Mouse (Mus musculus) CD4-positive, CD25-positive, alpha-beta regulatory T cell, adult 4 months (primary cell): ENCODE data around the gene Zfp260. TPM values are rescaled to one million over a fixed set of nuclear protein-coding genes. Genes with fewer than 3 reads are reported as not detected.

Experiments
- ATAC-seq: one replicate; pipeline ENCODE4 v1.8.0; 2017
- polyA plus RNA-seq, 2 experiments: library from polyadenylated mRNA; unstranded; fragments of 100-300 nt; shearing (Covaris generic); gene quantifications; one replicate each; pipeline ENCODE4 v1.2.1; 2017

Zfp260 gene
- polyA plus RNA-seq, 2 experiments from 2014 or later = 74.8 to 96.0 TPM

- no peak for ATAC-seq
These were observed 27.6 kb downstream of the Zfp260 start for GRCm38 (mm10) chr7:30122188-30122530.

DNA sequence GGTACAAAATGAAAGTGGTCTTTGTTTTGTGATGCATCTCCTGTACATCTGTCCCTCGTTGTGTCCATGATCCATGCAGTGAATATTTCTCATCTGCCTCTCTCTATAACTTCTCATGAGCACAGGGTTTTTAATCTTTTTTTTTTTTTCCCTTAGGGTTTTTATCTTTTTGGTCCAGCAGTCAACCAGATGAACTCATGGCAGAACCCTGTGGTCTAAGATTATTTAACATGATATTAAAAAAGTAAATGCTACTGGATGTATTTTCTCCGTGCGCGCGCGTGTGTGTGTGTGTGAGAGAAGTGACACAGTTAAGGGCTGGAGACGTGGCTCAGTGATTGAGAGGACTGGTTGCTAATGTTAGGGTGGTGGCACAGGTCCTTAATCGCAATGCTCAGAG lies 35.3 kb downstream of the Zfp260 start:
- no peak for ATAC-seq

- no peak for ATAC-seq
These were observed 37.8 kb downstream of the Zfp260 start for GRCm38 (mm10) chr7:30132396-30132795.

- no peak for ATAC-seq
These were observed 42.2 kb downstream of the Zfp260 start for GRCm38 (mm10) chr7:30136826-30137225.

- no peak for ATAC-seq
These were observed 48.6 kb downstream of the Zfp260 start for GRCm38 (mm10) chr7:30143170-30143554.

DNA sequence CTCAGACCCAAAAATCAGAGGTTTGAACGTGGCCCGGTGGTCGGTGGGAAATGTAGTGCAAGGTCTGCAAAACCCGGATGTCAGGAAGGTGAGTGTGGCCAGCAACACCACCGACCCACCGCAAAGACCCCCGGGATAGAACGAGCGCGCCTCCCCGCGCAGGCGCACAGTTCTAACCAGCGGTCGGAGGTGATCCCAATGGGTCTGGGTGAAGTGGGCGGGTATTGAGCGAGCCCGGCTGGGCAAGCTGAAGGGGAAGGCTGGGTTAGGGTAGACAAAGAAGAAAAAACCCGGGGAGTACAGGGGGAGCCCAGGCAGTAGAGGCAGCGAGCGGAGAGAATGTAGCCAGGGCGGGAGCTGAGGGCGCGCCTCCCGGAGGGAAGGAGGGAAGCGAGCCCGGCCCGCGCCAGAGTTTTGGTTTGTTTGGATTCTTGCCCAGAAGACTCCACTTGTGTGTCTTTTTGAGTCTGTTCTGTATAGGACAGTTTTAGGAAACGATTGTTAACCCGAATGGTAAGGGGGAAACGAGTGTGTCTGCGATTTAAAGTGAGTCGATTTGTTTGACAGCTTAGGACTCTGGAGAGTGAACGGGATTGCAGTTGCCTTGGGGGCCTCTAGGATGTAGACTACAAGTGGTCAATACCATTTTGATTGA lies 49.1 kb downstream of the Zfp260 start:
- no peak for ATAC-seq

- ATAC-seq = no peak
These were observed 52.4 kb downstream of the Zfp260 start for GRCm38 (mm10) chr7:30147011-30147410.

GRCm38 (mm10) chr7:30154040-30154439 lies 59.5 kb downstream of the Zfp260 start:
- ATAC-seq = no peak

- no peak for ATAC-seq
These were observed 60.9 kb downstream of the Zfp260 start for GRCm38 (mm10) chr7:30155507-30155906.

Other genes starting within 250 kb of the Zfp260 start
- 1 to 10 TPM; 3.6 to 4.5 TPM for gene Zfp940, start 241.1 kb upstream of the Zfp260 start, polyA plus RNA-seq
- gene Zfp420, start 234.8 kb upstream of the Zfp260 start, polyA plus RNA-seq = 1 to 10 TPM; 6.7 to 9.2 TPM
- 1 to 10 TPM; 2.7 to 7.6 TPM for gene Zfp27, start 188.2 kb upstream of the Zfp260 start, polyA plus RNA-seq
- under 1 TPM; 0.98 to 0.99 TPM for gene Zfp383, start 186.6 kb upstream of the Zfp260 start, polyA plus RNA-seq
- gene Zfp74, start 140.7 kb upstream of the Zfp260 start, polyA plus RNA-seq = 1 to 10 TPM; 4.8 to 5.2 TPM
- gene Zfp568, start 110.8 kb upstream of the Zfp260 start, polyA plus RNA-seq = 1 to 10 TPM; 2.1 to 2.8 TPM
- 1 to 10 TPM; 5.4 to 7.5 TPM for gene Zfp14, start 43.4 kb upstream of the Zfp260 start, polyA plus RNA-seq
- 10 to 100 TPM in 1 of 2 experiments, 1 to 10 TPM in 1; 8.6 to 11.9 TPM for gene Zfp82, start 21.9 kb upstream of the Zfp260 start, polyA plus RNA-seq
- gene Gm26920, start 4.4 kb upstream of the Zfp260 start, polyA plus RNA-seq = 1 to 10 TPM; 1.5 to 3.6 TPM
- gene Zfp566, start 4.2 kb upstream of the Zfp260 start, polyA plus RNA-seq = 10 to 100 TPM; 11.6 to 12.0 TPM
- gene Zfp382, start 27.2 kb downstream of the Zfp260 start, polyA plus RNA-seq = 10 to 100 TPM; 13.2 to 20.3 TPM
- 10 to 100 TPM; 19.5 to 22.3 TPM for gene Zfp146, start 75.0 kb downstream of the Zfp260 start, polyA plus RNA-seq
- gene Cox7a1, start 89.4 kb downstream of the Zfp260 start, polyA plus RNA-seq = under 1 TPM in 1 of 2 experiments, not detected in 1; 0.90 TPM
- gene Capns1, start 104.0 kb downstream of the Zfp260 start, polyA plus RNA-seq = 10 to 100 TPM; 49.8 to 68.7 TPM
- gene Polr2i, start 137.2 kb downstream of the Zfp260 start, polyA plus RNA-seq = 10 to 100 TPM; 50.3 to 54.3 TPM
- 100 to 1,000 TPM in 1 of 2 experiments, 10 to 100 TPM in 1; 96.7 to 104 TPM for gene Tbcb, start 137.5 kb downstream of the Zfp260 start, polyA plus RNA-seq
- not detected for gene Ovol3, start 140.9 kb downstream of the Zfp260 start, polyA plus RNA-seq
- gene Thap8, start 185.3 kb downstream of the Zfp260 start, polyA plus RNA-seq = 1 to 10 TPM in 1 of 2 experiments, not detected in 1; 1.6 TPM
- gene Wdr62, start 185.6 kb downstream of the Zfp260 start, polyA plus RNA-seq = 1 to 10 TPM; 1.9 to 3.2 TPM
- gene Clip3, start 197.0 kb downstream of the Zfp260 start, polyA plus RNA-seq = 1 to 10 TPM; 5.5 to 6.5 TPM
- 100 to 1,000 TPM; 179 to 205 TPM for gene Alkbh6, start 213.9 kb downstream of the Zfp260 start, polyA plus RNA-seq
- 10 to 100 TPM in 1 of 2 experiments, 1 to 10 TPM in 1; 9.2 to 16.8 TPM for gene Syne4, start 220.0 kb downstream of the Zfp260 start, polyA plus RNA-seq
- gene E130208F15Rik, start 227.0 kb downstream of the Zfp260 start, polyA plus RNA-seq = not detected
- gene Sdhaf1, start 229.1 kb downstream of the Zfp260 start, polyA plus RNA-seq = 1 to 10 TPM; 2.4 to 5.1 TPM